Mouse (Mus musculus) heart, postnatal 0 days (tissue): ENCODE results near the gene Efna4.

Experiments used
- CTCF ChIP-seq: IDR thresholded peaks from 2 replicates; pipeline ENCODE4 v1.5.1; 2016; ENCODE audit warnings: antibody characterized with exemption, control low read depth, low read depth
- EP300 ChIP-seq: IDR thresholded peaks from 2 replicates; pipeline ENCODE4 v1.6.1; 2016; ENCODE audit warnings: antibody characterized with exemption, low read depth

DNA sequence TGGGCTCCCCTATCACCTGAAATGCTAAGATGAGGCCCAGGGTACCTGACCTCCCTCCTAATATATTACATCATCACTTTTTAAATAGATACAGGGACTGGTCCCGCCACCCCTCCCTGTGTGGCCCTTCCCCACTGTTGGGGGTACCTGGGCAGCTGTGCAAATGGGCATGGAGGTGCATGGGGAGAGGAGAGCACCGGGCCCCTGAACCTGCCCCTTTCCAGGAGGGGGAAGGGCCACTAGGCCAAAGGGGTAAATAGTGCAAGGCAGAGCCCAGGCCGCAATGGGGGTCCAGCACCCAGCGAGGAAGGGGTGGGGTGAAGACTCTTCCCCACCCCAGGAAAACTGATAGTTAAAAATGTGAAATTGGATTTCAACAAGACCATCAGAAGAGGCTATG, 40.0 kb upstream of the Efna4 start:
- TF ChIP-seq CTCF: no peak
- no peak for TF ChIP-seq EP300
